Mouse (Mus musculus) limb, embryonic 11.5 days (tissue): ENCODE measurements around the gene Fam69b. TPM values are rescaled to one million over a fixed set of nuclear protein-coding genes. Genes with fewer than 3 reads are reported as not detected.

Experiments used
- ATAC-seq: fragments of 200-750 bp; cut with Nextera tagmentation; 2 replicates; pipeline ENCODE4 v1.8.0; 2017; ENCODE audit warnings: low read depth; ENCODE audit not compliant: insufficient number of reproducible peaks, low FRiP score, low TSS enrichment
- DNase-seq: peaks from one replicate; pipeline ENCODE4 v3.0.0-alpha.2; 2015; ENCODE audit warnings: low spot score
- H3K27ac ChIP-seq: fragments of 300-500 bp; sonication (generic); replicated peaks from 2 replicates; pipeline ENCODE4 v1.5.1; 2014; ENCODE audit warnings: low read depth, mild to moderate bottlenecking, low read length
- H3K27me3 ChIP-seq: fragments of 300-500 bp; sonication (generic); 2 replicates; pipeline ENCODE4 v1.6.1; 2014; ENCODE audit warnings: mild to moderate bottlenecking, low read length, mixed read lengths; ENCODE audit not compliant: control insufficient read depth, insufficient read depth
- H3K36me3 ChIP-seq: fragments of 300-500 bp; sonication (generic); 2 replicates; pipeline ENCODE4 v1.6.1; 2014; ENCODE audit warnings: mild to moderate bottlenecking, low read length, moderate library complexity, mixed read lengths; ENCODE audit not compliant: control insufficient read depth, insufficient read depth
- H3K4me1 ChIP-seq: fragments of 300-500 bp; sonication (generic); 2 replicates; pipeline ENCODE4 v1.6.1; 2014; ENCODE audit warnings: low read length, mixed read lengths; ENCODE audit not compliant: control insufficient read depth, insufficient read depth
- H3K4me2 ChIP-seq: fragments of 300-500 bp; sonication (generic); 2 replicates; pipeline ENCODE4 v1.6.1; 2014; ENCODE audit warnings: low read depth, mild to moderate bottlenecking, moderate library complexity; ENCODE audit not compliant: severe bottlenecking
- H3K4me3 ChIP-seq: fragments of 300-500 bp; sonication (generic); 2 replicates; pipeline ENCODE4 v1.5.1; 2014; ENCODE audit warnings: low read depth, low read length
- H3K9ac ChIP-seq: fragments of 300-500 bp; sonication (generic); 2 replicates; pipeline ENCODE4 v1.6.1; 2014; ENCODE audit warnings: mild to moderate bottlenecking, low read length
- H3K9me3 ChIP-seq: fragments of 300-500 bp; sonication (generic); 2 replicates; pipeline ENCODE4 v1.6.1; 2016; ENCODE audit warnings: low read length; ENCODE audit not compliant: control insufficient read depth
- WGBS: fragments of 180-500 bp; shearing (Covaris S2); extraction: QIAGEN DNeasy Blood & Tissue Kit; methylation state at CpG from one replicate; pipeline ENCODE4 v1.1.7; 2014; 5-methylcytosine and 5-hydroxymethylcytosine counted together
- polyA plus RNA-seq: library from polyadenylated mRNA; unstranded; fragments of >200 nt; fragmentation: Nextera tagmentation; extraction: Ambion mirVana; gene quantifications from 2 replicates; pipeline ENCODE4 v1.2.1, GENCODE M21; 2014

Fam69b gene
- polyA plus RNA-seq, 1 experiment from 2014 or later, result 45.1 TPM

GRCm38 (mm10) chr2:26609261-26609661 lies 19.0 kb upstream of the Fam69b start:
- Histone ChIP-seq H3K36me3 (no peaks in the 10 kb centered on the region), H3K4me1 (no peaks in the 10 kb centered on the region), H3K4me2 (no peak overlapping the region), H3K9ac (no peak overlapping the region), H3K27ac (no peak overlapping the region), H3K27me3 (no peaks in the 10 kb centered on the region), H3K9me3 (no peaks in the 10 kb centered on the region), H3K4me3 (no peak overlapping the region)
- DNase-seq (no peak), ATAC-seq (no peak)

GRCm38 (mm10) chr2:26610526-26610925 lies 17.7 kb upstream of the Fam69b start:
- DNase-seq (no peak), ATAC-seq (no peak)
- Histone ChIP-seq H3K9ac (no peak overlapping the region), H3K27me3 (no peaks in the 10 kb centered on the region), H3K4me1 (no peaks in the 10 kb centered on the region), H3K4me2 (no peak overlapping the region), H3K27ac (no peak overlapping the region), H3K36me3 (no peaks in the 10 kb centered on the region), H3K9me3 (no peaks in the 10 kb centered on the region), H3K4me3 (no peak overlapping the region)
- WGBS, result 84% methylated on average over 3 of the region's 3 CpGs

- Histone ChIP-seq H3K4me3 (no peak overlapping the region), H3K4me2 (no peak overlapping the region), H3K27me3 (no peaks in the 10 kb centered on the region), H3K9ac (no peak overlapping the region), H3K4me1 (no peaks in the 10 kb centered on the region), H3K27ac (no peak overlapping the region), H3K36me3 (no peaks in the 10 kb centered on the region), H3K9me3 (no peaks in the 10 kb centered on the region)
- DNase-seq (no peak), ATAC-seq (no peak)
Measured at GRCm38 (mm10) chr2:26611054-26611453, 17.2 kb upstream of the Fam69b start.

DNA sequence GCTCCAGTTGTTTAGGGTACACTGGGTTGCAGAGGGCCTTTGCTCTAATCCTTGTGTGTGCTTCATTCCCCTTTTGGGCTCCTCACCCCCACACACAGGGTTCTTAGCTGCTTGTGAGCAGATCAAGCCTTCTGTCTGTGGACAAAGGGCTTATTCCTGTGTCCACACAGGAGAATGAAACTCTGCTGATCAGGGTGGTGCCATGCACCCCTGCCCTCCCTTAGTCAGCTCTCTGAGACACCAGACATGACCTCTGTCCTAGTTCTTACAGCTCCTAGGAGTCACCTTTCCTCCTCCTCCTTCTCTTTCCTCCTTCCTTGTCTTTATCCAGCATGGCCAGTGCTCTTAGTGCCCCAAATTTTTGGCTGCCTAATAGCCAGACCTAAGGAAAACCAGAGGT lies 16.4 kb upstream of the Fam69b start:
- no peak overlapping the region for H3K27ac ChIP-seq
- no peak for ATAC-seq
- no peak for DNase-seq
- H3K4me2 ChIP-seq, result no peak overlapping the region
- H3K36me3 ChIP-seq, result no peaks in the 10 kb centered on the region
- H3K9me3 ChIP-seq, result no peaks in the 10 kb centered on the region
- no peak overlapping the region for H3K9ac ChIP-seq
- no peak overlapping the region for H3K4me3 ChIP-seq
- no peaks in the 10 kb centered on the region for H3K4me1 ChIP-seq
- H3K27me3 ChIP-seq, result no peaks in the 10 kb centered on the region

DNA sequence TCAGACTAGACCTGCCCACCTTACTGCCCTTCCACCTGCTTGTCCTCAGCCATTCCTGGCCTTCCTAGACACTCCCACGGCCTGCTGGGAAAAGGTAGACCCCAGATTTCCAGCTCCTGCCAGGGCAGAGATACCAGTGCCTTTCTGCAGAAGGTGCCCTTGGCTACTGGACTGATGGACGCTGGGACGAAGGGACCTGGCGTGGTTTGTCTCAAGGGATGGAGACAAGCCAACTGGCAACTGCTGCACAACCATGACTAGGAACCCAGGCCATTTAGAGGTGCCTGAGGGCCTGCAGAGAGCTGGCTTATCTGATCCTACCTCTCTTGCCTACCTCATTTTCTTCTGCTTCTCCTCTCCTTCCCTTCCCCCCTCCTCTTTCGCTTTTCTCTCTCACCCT lies 13.4 kb upstream of the Fam69b start:
- ATAC-seq (no peak), DNase-seq (no peak)
- H3K9me3 ChIP-seq, result no peaks in the 10 kb centered on the region
- no peak overlapping the region for H3K9ac ChIP-seq
- H3K27ac ChIP-seq, result no peak overlapping the region
- WGBS, result 80% methylated on average over 5 of the region's 5 CpGs
- H3K4me2 ChIP-seq, result no peak overlapping the region
- no peaks in the 10 kb centered on the region for H3K36me3 ChIP-seq
- H3K4me3 ChIP-seq, result no peak overlapping the region
- no peaks in the 10 kb centered on the region for H3K27me3 ChIP-seq
- H3K4me1 ChIP-seq, result no peaks in the 10 kb centered on the region

DNA sequence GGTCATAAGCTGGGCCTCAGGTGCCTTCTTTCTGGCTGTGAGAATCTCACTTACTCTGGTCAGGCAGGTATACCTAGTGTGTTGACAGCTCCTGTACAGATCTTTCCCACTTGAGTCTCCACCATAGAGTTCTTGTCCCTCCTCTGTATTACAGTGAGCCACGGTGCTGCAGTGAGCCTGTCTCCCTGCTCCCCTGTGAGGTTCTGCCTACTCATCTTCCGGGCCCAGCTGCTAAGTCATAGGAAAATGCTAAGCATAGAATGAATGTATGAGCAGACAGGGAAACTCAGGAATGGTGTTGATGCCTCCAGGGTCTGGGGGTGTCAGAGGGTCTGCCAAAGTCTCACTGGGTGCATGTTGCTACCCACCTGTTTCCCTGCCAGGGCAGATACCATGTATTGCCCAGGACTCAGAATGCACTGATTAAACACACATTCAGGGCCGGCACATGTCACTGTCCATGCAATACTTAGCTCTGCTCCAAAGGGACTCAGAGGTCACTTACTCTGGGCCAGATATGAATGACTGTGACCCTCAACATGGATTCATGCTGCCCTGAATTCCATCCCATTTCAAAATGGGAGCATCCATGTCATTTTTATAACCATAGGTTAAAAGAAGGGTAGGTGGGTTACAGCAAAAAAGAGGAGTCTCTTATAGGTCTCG lies 12.7 kb upstream of the Fam69b start:
- no peaks in the 10 kb centered on the region for H3K27me3 ChIP-seq
- no peaks in the 10 kb centered on the region for H3K9me3 ChIP-seq
- no peaks in the 10 kb centered on the region for H3K36me3 ChIP-seq
- ATAC-seq (no peak), DNase-seq (no peak)
- no peak overlapping the region for H3K4me2 ChIP-seq
- no peak overlapping the region for H3K9ac ChIP-seq
- no peak overlapping the region for H3K4me3 ChIP-seq
- H3K27ac ChIP-seq, result no peak overlapping the region
- 79% methylated on average over 4 of the region's 4 CpGs for WGBS
- no peaks in the 10 kb centered on the region for H3K4me1 ChIP-seq

DNA sequence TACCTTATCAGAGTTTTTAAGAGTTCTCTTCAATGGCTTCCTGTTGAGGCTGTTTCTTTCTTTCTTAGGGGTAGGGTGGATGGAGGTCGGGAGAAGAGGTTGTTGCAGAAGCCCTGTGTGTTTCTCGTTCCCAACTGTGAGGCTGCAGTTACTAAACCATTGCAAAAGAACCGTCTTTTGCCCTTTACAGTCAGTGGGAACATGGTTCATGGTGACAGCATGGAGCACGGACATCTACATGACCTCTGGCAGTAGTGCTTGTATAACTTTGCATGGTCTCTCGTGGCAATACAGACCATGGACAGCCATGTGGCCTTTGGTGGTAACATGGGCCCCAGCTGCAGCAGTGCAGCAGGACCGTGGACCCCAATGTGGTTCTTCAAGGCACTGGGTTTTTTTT lies 10.9 kb upstream of the Fam69b start:
- Histone ChIP-seq H3K4me3 (no peak overlapping the region), H3K9me3 (no peaks in the 10 kb centered on the region)
- 78% methylated on average over 6 of the region's 6 CpGs for WGBS

DNA sequence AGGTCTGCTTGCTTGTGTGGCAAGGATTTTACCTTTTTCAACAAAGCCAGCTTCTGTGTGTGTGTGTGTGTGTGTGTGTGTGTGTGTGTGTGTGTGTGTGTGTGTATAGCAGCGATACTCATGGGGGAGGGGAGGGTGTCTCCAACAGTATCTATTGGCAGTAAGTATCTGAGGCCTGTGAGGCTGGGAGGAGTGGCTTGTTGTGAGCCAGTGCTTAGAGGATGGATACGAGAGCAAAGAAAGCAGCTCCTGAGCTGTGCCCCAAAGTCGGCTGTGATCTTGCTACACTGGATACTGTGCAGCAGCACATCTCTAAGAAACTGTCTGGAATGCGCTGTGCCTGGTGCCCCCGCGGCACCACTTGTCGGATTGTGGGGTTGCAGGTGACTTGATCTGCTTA lies 10.3 kb upstream of the Fam69b start:
- 54% methylated on average over 7 of the region's 7 CpGs for WGBS
- no peak overlapping the region for H3K4me2 ChIP-seq
- DNase-seq, result no peak

More for the DNA sequence above, 10.9 kb upstream of the Fam69b start:
- Histone ChIP-seq H3K36me3 (no peaks in the 10 kb centered on the region), H3K27me3 (no peaks in the 10 kb centered on the region), H3K9ac (no peak overlapping the region), H3K27ac (no peak overlapping the region), H3K4me1 (no peaks in the 10 kb centered on the region), H3K4me2 (no peak overlapping the region)
- DNase-seq (no peak), ATAC-seq (no peak)

GRCm38 (mm10) chr2:26621246-26621645 lies 7.0 kb upstream of the Fam69b start:
- DNase-seq, result no peak
- Histone ChIP-seq H3K4me1 (no peaks in the 10 kb centered on the region), H3K36me3 (no peaks in the 10 kb centered on the region), H3K27me3 (no peaks in the 10 kb centered on the region), H3K27ac (no peak overlapping the region), H3K4me3 (no peak overlapping the region), H3K4me2 (no peak overlapping the region), H3K9me3 (no peaks in the 10 kb centered on the region; the same call in 1 of the 2 replicates), H3K9ac (no peak overlapping the region)
- ATAC-seq, result no peak
- WGBS, result 51% methylated on average over 2 of the region's 2 CpGs

More for the DNA sequence above, 10.3 kb upstream of the Fam69b start:
- H3K4me3 ChIP-seq, result no peak overlapping the region
- H3K9me3 ChIP-seq, result no peaks in the 10 kb centered on the region
- H3K9ac ChIP-seq, result no peak overlapping the region; the same call in 1 of the 2 replicates
- no peak for ATAC-seq
- H3K4me1 ChIP-seq, result no peaks in the 10 kb centered on the region
- no peaks in the 10 kb centered on the region for H3K36me3 ChIP-seq
- no peak overlapping the region for H3K27ac ChIP-seq
- H3K27me3 ChIP-seq, result no peaks in the 10 kb centered on the region
